Mouse (Mus musculus) T-cell, adult 2 months (primary cell): Measurements from ENCODE around the gene Srr.
A peak's percentile ranks its signal among the peaks of the same experiment; 100 is the strongest.

Source experiments
- DNase-seq: peaks from one replicate; pipeline ENCODE4 v3.0.0; 2022; ENCODE audit warnings: low spot score

Gene Srr

GRCm38 (mm10) chr11:74925577-74926387, at the start of gene Srr, which contains the start of gene Smg6:
Gene Srr (minus strand): TSS chr11:74925948.
Gene Smg6 (plus strand): TSS chr11:74925823.
- peak; percentile 93 for DNase-seq

GRCm38 (mm10) chr11:74974615-74975014, 48.9 kb upstream of the Srr start:
- DNase-seq, result no peak

DNA sequence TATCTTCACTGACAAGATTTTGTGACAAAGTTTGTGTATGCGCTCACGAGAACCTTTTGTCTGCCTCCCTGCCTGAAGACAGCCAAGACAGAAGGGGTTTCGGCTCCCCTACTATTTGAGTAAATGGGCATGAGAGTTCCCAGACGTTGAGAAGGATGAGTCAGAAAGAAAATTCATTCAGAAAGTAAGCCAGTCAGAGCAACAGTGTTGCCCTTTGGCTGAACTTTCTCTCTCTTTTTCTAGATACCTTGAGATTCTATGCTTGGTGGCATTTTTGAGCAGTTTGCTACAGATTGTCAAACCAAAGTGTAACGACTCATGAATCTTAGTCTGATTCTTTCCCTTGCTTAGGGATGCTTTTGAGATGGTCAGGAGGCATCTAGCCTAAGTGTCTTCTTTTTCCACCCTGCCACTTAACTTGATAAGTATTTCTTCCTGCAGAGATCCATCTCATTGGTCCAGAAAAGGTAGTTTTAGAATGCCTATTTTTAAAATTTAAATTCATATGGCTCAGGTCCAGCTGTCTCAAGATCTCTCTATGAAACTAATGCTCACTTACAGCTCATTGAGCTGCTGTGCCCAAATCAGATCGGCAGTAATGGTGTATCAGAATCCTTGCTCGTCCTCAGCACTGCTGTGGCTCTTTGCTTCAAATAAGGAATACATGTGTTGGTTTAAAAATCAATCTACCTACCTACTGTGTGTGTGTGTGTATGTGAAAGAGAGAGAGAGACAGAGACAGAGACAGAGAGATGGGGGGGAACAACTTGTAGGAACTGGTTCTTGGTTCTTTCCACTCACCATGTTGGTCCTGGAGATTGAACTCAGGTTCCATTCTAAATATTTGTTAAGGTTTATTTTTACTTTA, 47.8 kb upstream of the Srr start:
- no peak for DNase-seq

GRCm38 (mm10) chr11:74965516-74965915, 39.8 kb upstream of the Srr start:
- no peak for DNase-seq

GRCm38 (mm10) chr11:74962846-74963407, 37.2 kb upstream of the Srr start:
- no peak for DNase-seq

DNA sequence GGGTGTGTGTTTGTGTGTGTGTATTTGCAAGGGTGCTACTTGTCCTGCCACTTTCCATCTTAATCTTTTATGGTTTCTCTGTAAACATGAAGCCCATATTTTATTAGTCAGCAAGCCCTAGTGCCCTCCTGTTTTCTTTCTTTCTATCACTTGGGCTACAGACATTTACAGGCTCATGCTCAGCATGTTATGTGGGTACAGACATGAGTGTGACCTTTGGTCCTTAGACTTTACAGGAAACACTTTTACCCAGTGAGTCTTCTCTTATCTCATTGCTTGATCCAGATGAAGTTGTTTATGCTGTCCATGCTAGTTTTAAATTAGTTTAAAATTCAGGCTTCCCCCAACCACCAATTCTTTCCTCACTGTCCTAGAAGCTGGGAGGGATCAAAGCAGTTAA, 36.2 kb upstream of the Srr start:
- DNase-seq, result no peak

- peak; percentile 64 for DNase-seq
Observed at GRCm38 (mm10) chr11:74960031-74960551, 34.3 kb upstream of the Srr start.

DNA sequence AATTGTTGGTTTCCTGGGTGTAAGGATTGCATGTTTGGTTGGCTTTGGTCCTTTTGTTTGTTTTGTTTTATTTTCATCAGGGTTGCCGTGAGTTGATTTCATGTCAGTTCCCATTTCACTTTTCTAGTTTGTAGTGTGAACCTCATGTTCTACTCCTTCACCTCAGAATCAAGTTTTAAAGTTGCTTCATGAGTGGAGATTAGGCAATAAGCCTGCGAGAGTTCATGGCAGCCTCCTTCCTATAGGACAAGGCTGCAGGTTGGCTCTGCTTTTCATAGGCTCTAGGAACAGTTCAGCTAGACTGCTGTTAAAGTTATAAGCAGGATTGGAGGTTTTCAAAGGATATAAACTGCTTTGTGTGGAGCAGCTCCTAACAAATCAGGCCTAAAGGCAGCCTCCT, 33.8 kb upstream of the Srr start:
- DNase-seq, result peak; percentile 3

DNA sequence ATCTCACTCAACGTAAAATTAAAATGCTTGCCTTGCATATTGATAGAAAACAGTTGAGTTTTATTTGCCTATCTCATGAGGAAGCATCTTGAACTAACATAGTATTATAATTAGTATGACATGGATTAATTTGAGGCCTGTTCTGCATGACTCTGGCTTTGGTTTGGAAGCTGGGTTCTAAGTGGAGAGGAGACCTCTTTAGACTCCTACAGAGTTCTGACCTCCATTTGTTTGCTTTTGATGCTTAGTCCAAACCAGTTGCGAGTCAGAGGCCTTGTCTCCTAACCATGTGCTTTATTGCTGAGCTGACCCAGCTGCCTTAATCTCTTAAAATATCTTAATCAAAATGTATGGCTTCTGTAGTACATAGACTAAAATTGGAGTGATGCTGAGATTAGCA, 31.9 kb upstream of the Srr start:
- DNase-seq, result no peak

DNA sequence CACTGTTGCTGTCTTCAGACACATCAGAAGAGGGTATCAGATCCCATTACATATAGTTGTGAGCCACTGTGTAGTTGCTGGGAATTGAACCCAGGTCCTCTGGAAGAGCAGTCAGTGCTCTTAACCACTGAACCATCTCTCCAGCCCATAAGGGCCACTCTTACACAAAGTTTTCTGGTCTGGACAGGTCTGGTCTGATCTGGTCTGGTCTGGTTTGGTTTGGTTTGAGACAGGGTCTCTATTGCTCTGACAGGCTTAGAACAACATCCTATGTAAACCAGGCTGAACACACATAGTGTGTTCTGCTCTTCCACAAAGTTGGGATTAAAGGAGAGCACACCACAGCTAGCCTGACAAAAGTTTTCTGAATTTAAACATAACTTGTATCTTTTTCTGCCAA, 30.3 kb upstream of the Srr start:
- DNase-seq, result no peak

- peak; percentile 27 for DNase-seq
Observed at GRCm38 (mm10) chr11:74954901-74955300, 29.2 kb upstream of the Srr start.

DNA sequence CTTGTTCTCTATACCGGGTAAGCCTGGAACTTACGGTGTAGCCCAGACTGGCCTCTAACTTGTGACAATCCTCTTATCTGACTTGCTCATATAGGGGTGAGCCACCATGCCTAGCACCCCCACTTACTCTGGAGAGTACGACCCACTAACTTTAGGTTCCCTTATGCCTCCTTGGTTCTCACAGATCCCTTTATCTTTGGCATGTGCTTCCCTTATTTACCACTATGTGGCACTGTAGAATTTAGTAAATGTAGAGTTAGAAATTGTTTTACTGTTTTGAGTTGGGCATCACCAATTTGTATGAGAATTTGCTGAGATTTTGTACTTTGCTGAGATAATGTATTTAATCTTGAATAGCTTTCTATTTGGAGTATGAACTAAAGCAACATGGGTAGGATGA, 20.6 kb upstream of the Srr start:
- DNase-seq, result peak; percentile 20

GRCm38 (mm10) chr11:74930391-74930790, 4.6 kb upstream of the Srr start:
- DNase-seq, result no peak

- DNase-seq, result no peak
Observed at GRCm38 (mm10) chr11:74929111-74929510, 3.4 kb upstream of the Srr start.

DNA sequence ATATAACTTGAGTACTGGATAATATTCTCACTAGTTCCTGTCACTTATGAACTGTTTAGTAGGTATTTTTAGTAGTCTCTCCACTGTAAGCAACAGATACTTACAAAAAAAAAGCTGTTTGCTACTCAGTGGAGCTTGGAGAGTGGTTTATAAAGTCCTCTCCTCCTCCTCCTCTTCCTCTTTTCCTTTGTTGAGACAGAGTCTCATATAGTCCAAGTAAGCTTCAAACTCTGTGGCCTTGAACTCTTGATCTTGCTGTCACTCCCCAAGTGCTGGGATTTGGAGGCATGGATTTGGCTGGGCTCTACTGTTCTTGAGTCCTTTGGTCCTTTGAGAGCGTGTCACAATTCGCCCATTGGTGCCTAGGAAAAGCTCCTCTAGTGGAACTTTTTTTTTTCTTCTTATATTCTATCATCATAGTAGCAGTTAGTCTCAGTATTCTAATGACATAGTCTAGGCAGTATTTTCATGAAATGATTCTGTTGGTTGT, 1.5 kb upstream of the Srr start:
- DNase-seq, result no peak

DNA sequence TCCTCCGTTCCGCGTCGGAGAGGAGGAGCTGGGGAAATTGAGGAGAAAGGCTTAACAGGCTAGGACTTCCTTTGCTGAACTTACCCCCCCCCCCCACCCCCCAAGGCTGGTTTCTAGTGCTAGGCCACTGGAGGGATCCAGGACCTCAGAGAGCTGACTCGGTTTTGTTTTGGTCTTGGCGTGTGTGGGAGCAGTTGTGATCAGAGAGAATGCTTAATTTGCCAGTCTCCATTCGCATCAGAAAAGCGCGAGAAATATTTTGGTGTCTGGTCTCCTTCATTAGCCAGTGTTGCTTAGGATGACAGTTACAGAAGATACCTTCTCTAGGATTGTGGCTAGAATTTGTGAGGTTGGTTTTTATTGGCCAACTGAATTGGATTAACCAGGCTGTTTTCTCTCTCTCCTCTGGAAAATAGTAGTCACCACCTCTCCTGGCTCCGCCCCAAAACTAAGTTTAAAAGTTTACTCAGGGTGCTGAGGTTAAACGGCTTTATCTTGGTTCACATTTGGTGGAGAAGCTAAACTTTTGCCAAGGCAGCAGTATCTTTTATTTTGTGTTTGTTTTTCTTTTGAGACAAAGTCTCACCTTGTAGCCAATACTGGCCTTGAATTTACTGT, 749 bp upstream of the Srr start:
- peak; percentile 35 for DNase-seq

DNA sequence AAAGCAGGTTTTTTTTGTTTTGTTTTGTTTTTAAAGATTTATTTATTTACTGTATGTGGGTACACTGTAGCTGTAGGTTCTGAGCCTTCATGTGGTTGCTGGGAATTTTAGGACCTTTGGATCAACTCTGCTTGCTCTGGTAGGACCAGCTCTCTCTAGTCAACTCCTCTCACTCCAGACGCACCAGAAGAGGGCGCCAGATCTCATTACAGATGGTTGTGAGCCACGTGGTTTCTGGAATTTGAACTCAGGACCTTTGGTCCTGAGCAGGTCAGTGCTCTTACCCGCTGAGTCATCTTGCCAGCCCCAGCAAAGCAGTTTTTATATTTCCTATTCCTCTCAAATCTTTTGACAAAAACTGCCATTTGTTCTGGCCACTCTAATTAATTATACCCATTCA, 1.6 kb downstream of the Srr start:
- DNase-seq, result peak; percentile 32

DNA sequence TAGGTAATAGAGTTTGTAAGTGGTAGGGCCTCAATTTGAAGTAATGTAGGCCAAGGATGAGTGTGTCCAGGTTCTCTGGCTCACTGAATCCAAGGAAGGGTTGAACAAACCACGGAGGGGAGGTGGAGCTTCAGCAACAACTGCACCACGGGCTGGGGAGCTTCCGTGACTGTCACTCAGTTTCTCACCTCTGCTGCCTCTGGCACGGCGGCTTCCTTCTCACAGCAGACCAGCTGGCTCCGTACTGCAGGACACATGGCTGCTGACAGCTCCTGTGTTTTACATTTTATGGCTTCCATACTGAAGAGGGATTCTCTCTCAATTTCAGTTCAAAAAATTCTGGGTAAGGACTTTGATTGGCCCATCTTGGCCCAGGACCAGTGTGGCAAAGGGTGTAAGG, 6.5 kb downstream of the Srr start:
- DNase-seq, result no peak

GRCm38 (mm10) chr11:74912492-74912891, 13.3 kb downstream of the Srr start:
- no peak for DNase-seq

GRCm38 (mm10) chr11:74909978-74910377, 15.8 kb downstream of the Srr start:
- DNase-seq, result no peak

- no peak for DNase-seq
Observed at GRCm38 (mm10) chr11:74908618-74909399, 16.9 kb downstream of the Srr start.
